Mouse (Mus musculus) hindbrain, embryonic 15.5 days (tissue): ENCODE results near the gene Rbms1. TPM values are rescaled to one million over a fixed set of nuclear protein-coding genes. Genes with fewer than 3 reads are reported as not detected.

ENCODE experiments used
- ATAC-seq: fragments of 200-750 bp; cut with Nextera tagmentation; 2 replicates; pipeline ENCODE4 v1.8.0; 2017; ENCODE audit warnings: low read depth, moderate number of reproducible peaks, moderate TSS enrichment; ENCODE audit not compliant: low FRiP score
- H3K27ac ChIP-seq: fragments of 300-500 bp; sonication (generic); replicated peaks from 2 replicates; pipeline ENCODE4 v1.5.1; 2015; ENCODE audit warnings: mild to moderate bottlenecking, inconsistent platforms
- H3K27me3 ChIP-seq: fragments of 300-500 bp; sonication (generic); 2 replicates; pipeline ENCODE4 v1.6.1; 2015; ENCODE audit warnings: control low read depth, inconsistent platforms
- H3K36me3 ChIP-seq: fragments of 300-500 bp; sonication (generic); 2 replicates; pipeline ENCODE4 v1.6.1; 2015; ENCODE audit warnings: control low read depth, inconsistent platforms
- H3K4me1 ChIP-seq: fragments of 300-500 bp; sonication (generic); replicated peaks from 2 replicates; pipeline ENCODE4 v1.6.1; 2015; ENCODE audit warnings: control low read depth, inconsistent platforms
- H3K4me2 ChIP-seq: fragments of 300-500 bp; sonication (generic); 2 replicates; pipeline ENCODE4 v1.6.1; 2015; ENCODE audit warnings: moderate library complexity, mild to moderate bottlenecking, inconsistent platforms
- H3K4me3 ChIP-seq: fragments of 300-500 bp; sonication (generic); 2 replicates; pipeline ENCODE4 v1.5.1; 2015; ENCODE audit warnings: mild to moderate bottlenecking, inconsistent platforms
- H3K9ac ChIP-seq: fragments of 300-500 bp; sonication (generic); 2 replicates; pipeline ENCODE4 v1.6.1; 2015; ENCODE audit warnings: inconsistent platforms
- H3K9me3 ChIP-seq: fragments of 300-500 bp; sonication (generic); 2 replicates; pipeline ENCODE4 v1.6.1; 2016; ENCODE audit warnings: control low read depth, inconsistent platforms
- WGBS: fragments of 180-500 bp; shearing (Covaris S2); methylation state at CpG from one replicate; pipeline ENCODE4 v1.1.7; 2015; 5-methylcytosine and 5-hydroxymethylcytosine counted together
- polyA plus RNA-seq: library from polyadenylated mRNA; unstranded; fragments of >200 nt; fragmentation: Nextera tagmentation; extraction: Ambion mirVana; gene quantifications from 2 replicates; pipeline ENCODE4 v1.2.1, GENCODE M21; 2015

The Rbms1 gene
- polyA plus RNA-seq, 1 experiment from 2014 or later: 77.7 TPM

DNA sequence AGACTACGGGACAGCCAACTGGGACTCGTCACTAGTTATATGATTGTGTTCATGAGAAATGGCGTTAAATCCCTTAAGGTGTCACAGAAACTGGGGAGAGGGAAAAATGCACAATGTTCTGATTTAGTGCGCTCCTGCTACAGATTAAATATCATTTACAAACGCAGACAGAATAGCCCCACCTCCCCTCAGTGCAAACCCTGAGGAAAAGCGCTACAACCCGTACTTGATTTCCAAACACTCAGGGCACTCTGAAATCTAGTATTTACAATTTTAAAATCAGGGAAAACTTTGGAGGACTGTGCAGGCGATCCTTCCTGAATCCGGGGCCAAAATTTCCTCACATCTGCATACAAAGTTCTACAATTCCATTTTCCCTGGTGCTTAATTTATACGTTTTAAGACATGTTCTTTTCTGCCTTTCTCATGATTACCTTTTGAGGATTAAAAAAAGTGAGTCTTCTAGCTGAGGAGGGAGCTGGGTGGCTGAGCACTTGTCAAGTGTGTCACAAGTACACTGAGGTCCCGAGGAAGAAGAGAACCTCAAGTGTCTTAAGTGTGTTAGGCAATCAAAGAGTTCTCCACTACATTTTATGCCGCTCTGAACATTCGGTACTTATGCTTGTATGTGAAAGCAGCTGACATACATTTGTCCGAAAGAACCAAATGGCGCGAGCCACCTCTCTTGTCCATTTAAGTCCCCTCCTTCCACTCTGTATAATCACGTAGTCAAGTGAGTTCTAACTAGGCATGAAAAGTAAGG lies 164.0 kb downstream of the Rbms1 start:
- ATAC-seq: no peak
- peaks cover 51% of the 10 kb centered on the region for H3K4me1 ChIP-seq
- WGBS: 82% methylated on average over 17 of the region's 17 CpGs
- no peaks in the 10 kb centered on the region for H3K27me3 ChIP-seq
- no peak overlapping the region for H3K9ac ChIP-seq
- H3K9me3 ChIP-seq: no peaks in the 10 kb centered on the region
- no peaks in the 10 kb centered on the region for H3K36me3 ChIP-seq
- no peak overlapping the region for H3K27ac ChIP-seq
- no peak overlapping the region for H3K4me2 ChIP-seq
- no peak overlapping the region for H3K4me3 ChIP-seq

DNA sequence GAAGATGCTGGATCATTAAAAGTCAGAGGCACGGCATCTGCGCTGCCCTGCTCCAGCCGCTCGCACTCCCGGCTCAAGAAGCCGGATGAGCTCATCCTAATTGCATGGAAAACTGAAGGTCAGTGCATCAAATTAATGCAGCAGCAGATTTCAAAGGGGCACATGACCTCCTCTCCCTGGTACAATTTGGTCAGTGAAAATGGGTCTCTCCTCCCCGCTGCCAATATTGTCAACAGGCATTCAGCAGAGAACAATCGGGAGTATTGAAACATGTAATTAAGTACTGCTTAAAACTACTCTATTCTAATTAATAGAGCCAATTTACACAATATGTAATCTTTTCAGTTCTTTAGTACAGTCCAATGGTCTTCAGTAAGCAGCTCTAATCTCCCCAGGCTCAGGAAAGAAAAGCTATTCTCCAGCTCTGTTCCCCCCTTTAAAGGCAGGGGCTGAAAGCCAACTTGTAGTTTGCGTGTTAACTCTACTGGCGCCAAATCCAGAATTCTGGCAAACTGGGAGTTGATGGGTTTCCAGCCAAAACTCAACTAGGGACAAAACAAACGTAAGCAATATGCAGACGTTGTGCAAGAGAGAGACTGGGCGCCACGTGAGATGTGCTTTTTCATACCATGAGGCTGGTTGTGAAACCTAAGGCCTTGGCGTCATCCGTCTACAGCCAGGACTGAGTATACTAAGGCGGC lies 165.9 kb downstream of the Rbms1 start:
- peak overlapping the region; percentile 54 for H3K27ac ChIP-seq
- ATAC-seq: peak; percentile 63; the same call in 1 of the 2 replicates
- H3K27me3 ChIP-seq: no peaks in the 10 kb centered on the region
- WGBS: 38% methylated on average over 17 of the region's 17 CpGs
- no peak overlapping the region for H3K9ac ChIP-seq
- no peaks in the 10 kb centered on the region for H3K36me3 ChIP-seq
- H3K4me3 ChIP-seq: no peak overlapping the region
- peaks cover 44% of the 10 kb centered on the region for H3K4me1 ChIP-seq
- no peaks in the 10 kb centered on the region for H3K9me3 ChIP-seq
- peak overlapping the region; percentile 12 for H3K4me2 ChIP-seq

DNA sequence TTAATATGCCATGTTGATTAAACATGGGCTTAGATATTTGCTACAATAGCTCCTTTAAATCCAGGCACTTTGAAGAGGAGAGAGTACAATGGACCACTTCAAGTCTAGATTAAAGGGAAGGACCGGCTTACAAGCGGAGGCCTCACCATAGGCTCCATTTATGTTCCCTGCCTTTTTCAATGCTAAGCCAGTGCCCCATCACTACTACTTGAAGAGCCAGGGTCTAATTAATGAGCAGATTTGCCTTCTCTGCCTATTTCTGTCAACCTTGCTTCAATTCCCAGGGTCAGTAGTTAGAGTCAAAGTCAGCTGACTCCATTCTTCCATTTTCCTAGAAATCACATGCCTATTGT lies 166.4 kb downstream of the Rbms1 start:
- H3K4me1 ChIP-seq: peaks cover 38% of the 10 kb centered on the region
- H3K27ac ChIP-seq: peak overlapping the region; percentile 54
- 0 out of 2 replicates have a peak, but pooled peaks cover 2% of the 10 kb centered on the region for H3K27me3 ChIP-seq
- H3K36me3 ChIP-seq: no peaks in the 10 kb centered on the region
- WGBS: 31% methylated on average over 2 of the region's 2 CpGs
- H3K4me3 ChIP-seq: no peak overlapping the region
- peak overlapping the region; percentile 12 for H3K4me2 ChIP-seq
- H3K9me3 ChIP-seq: no peaks in the 10 kb centered on the region
- peak; percentile 25; the same call in 1 of the 2 replicates for ATAC-seq
- H3K9ac ChIP-seq: no peak overlapping the region

DNA sequence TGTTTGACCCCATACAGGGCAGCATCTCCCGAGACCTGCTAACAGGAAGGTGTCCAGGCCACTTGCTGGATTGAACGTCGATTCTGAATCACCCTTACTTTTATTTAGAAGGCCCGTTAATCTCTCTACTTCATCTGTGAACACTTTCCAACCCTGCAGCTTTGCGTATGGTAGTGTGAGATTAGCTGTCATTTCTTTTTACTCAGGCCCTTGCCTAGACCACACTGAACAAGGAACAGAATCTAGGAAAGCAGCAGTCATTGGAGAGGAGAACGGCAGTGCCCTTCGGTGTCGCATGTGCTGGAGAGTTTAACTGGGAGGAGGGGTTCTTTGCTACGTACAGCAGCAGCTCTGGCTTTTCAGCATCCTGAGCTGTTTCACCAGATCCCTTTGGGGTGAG lies 167.1 kb downstream of the Rbms1 start:
- no peak for ATAC-seq
- WGBS: 74% methylated on average over 9 of the region's 9 CpGs
- Histone ChIP-seq H3K4me3 (no peak overlapping the region), H3K27me3 (0 out of 2 replicates have a peak, but pooled peaks cover 2% of the 10 kb centered on the region), H3K36me3 (no peaks in the 10 kb centered on the region), H3K9me3 (no peaks in the 10 kb centered on the region), H3K4me2 (no peak overlapping the region), H3K9ac (no peak overlapping the region), H3K27ac (no peak overlapping the region), H3K4me1 (peaks cover 33% of the 10 kb centered on the region)

DNA sequence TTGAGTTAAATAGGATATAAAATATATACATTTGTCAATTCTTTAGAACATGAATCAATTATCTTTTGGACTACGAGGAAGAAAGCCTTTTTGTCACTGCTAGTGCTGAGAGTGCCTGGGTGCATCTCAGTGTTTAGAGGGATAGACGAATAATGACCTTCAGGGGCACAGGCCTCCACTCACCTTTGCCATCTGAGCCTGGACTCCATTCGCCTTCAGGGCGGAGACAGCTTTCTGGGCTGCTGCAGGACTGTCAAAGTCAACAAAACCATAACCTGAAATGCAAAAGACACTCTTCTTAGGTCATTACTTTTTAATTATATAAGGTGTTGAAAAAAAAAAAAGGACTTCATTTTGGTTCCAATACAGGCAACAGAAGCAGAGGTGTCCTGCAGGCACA lies 170.5 kb downstream of the Rbms1 start:
- H3K4me1 ChIP-seq: peaks cover 30% of the 10 kb centered on the region
- no peak overlapping the region for H3K9ac ChIP-seq
- no peak overlapping the region for H3K4me3 ChIP-seq
- WGBS: 85% methylated on average over 4 of the region's 4 CpGs
- peaks cover 4% of the 10 kb centered on the region; the same call in 1 of the 2 replicates for H3K36me3 ChIP-seq
- H3K9me3 ChIP-seq: no peaks in the 10 kb centered on the region
- no peak for ATAC-seq
- H3K27me3 ChIP-seq: 0 out of 2 replicates have a peak, but pooled peaks cover 2% of the 10 kb centered on the region
- no peak overlapping the region for H3K4me2 ChIP-seq
- H3K27ac ChIP-seq: no peak overlapping the region

DNA sequence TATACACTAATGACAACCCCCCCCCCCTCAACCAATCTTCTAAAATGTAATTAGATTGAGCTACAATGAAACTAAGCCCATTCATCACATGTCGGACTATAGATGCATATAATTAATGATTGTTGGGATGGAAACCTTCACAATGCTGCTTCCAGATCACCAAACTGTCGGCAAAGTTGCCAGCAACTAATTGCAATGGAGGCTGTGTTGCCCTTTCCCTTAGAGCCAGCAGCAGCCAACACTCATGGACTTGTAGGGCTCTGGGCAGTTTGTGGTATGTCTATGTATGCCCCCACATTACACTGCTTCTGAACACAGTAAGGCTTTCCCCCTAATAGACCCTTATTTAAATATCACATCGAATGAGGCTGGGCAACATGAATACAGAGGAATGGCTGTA lies 173.9 kb downstream of the Rbms1 start:
- no peak overlapping the region for H3K4me2 ChIP-seq
- no peak overlapping the region for H3K27ac ChIP-seq
- H3K9ac ChIP-seq: no peak overlapping the region
- 0 out of 2 replicates have a peak, but pooled peaks cover 2% of the 10 kb centered on the region for H3K27me3 ChIP-seq
- no peak overlapping the region for H3K4me3 ChIP-seq
- WGBS: 38% methylated on average over 3 of the region's 3 CpGs
- peaks cover 4% of the 10 kb centered on the region; the same call in 1 of the 2 replicates for H3K36me3 ChIP-seq
- no peaks in the 10 kb centered on the region for H3K9me3 ChIP-seq
- no peak for ATAC-seq
- H3K4me1 ChIP-seq: peaks cover 17% of the 10 kb centered on the region

DNA sequence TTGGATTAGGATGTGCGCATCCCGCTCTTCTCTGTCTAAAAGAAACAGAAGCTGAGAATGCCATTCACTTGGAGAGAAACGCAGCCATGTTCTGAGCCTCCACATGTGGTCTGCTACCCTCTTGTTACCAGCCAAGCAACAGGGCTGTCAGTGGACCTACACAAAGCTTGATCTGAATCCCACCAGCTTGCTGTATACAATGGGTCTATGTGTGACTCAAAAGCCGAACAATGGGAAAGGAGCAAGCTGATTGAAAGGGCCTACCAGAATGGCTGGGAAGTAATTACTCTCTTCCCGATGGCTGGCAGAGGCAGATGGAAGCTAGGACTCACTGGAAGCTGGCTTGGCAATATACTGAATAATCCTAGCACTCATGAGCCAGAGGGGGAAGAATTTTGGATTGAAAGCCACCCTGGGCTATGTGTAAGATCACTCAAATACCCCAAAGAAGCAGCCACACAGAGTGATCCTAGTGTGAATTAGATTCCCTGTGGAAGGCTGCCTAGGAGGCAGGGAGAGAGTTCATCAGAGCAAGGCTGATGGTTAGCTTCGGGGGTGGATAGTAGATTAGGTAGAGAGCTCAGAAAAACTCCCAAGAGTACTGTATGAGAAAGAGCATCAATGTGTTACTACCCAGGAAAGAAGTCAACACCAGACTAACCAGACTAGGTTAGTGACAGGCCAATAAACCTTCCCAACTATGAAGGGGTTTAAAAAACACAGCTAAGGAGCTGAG lies 174.7 kb downstream of the Rbms1 start:
- Histone ChIP-seq H3K27ac (peak overlapping the region; percentile 16; the same call in 1 of the 2 replicates), H3K27me3 (0 out of 2 replicates have a peak, but pooled peaks cover 2% of the 10 kb centered on the region), H3K36me3 (peaks cover 4% of the 10 kb centered on the region; the same call in 1 of the 2 replicates), H3K4me3 (no peak overlapping the region), H3K9me3 (no peaks in the 10 kb centered on the region), H3K9ac (no peak overlapping the region), H3K4me2 (no peak overlapping the region), H3K4me1 (peaks cover 17% of the 10 kb centered on the region)
- WGBS: 27% methylated on average over 6 of the region's 6 CpGs
- peak; percentile 86 for ATAC-seq

DNA sequence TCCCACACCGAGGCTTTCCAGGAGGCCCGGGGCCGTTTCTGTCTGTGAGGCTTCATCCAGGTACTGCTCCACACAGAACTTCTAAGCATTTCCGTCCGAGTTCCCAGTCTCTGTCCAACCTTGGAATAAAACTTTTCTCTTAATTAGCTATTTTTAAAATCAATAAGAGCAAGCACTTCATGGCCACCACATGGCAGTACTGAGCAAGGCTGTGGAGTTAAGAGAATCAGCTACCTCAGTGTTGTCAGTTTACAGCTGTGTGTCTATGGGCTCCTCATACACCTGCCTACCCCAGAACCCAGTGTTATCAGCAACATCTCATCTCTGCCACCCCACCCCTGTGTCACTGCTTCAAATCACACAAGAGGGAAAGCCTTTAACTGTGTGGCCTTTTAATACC lies 175.9 kb downstream of the Rbms1 start:
- Histone ChIP-seq H3K4me1 (peaks cover 17% of the 10 kb centered on the region), H3K27me3 (0 out of 2 replicates have a peak, but pooled peaks cover 2% of the 10 kb centered on the region), H3K36me3 (peaks cover 4% of the 10 kb centered on the region; the same call in 1 of the 2 replicates), H3K27ac (no peak overlapping the region), H3K9ac (no peak overlapping the region), H3K9me3 (no peaks in the 10 kb centered on the region), H3K4me2 (no peak overlapping the region), H3K4me3 (no peak overlapping the region)
- no peak for ATAC-seq
- 93% methylated on average over 5 of the region's 5 CpGs for WGBS

DNA sequence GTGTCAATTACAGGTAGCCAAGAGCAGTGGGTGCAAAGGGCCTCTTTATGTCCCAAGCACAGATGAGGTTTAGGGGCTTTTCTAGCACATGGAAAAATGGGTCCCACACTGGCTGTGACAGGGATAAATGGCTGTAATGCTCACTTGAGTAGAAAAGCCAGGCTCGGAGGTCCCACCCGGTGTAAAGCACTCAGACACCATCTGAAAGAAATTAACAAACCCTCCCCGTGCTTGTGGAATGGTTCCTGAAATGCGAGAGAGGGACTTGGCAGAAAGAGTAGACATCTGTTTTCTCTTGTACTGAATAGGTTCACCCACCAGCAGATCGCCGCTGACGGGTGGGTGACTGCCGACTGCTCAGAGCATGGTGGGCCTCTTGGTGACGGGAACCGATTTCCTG lies 176.7 kb downstream of the Rbms1 start:
- peak; percentile 65 for ATAC-seq
- H3K27ac ChIP-seq: no peak overlapping the region
- 39% methylated on average over 10 of the region's 10 CpGs for WGBS

DNA sequence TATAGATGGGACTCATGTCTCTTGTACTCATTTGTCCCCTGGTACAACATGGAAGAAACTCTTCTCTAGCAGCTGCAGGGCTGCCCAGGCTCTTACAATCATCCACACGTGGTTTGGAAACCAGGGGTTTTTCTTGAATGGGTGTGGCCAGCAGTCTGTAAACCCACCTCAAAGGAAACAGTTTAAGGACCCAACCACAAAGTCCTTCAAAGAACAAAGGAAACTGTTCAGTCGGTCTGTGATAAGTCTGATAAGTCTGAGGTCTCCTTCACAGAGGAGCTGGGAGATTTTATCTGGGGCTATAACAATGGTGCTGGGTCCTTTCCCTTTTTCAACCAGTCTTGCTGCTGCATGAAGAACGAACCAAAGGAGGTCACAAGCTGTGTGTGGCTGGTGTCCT lies 188.5 kb downstream of the Rbms1 start:
- Histone ChIP-seq H3K9me3 (no peaks in the 10 kb centered on the region), H3K36me3 (peaks cover 35% of the 10 kb centered on the region), H3K4me3 (no peak overlapping the region), H3K4me1 (peaks cover 7% of the 10 kb centered on the region; the same call in 1 of the 2 replicates), H3K27me3 (no peaks in the 10 kb centered on the region), H3K27ac (no peak overlapping the region), H3K4me2 (no peak overlapping the region), H3K9ac (no peak overlapping the region)
- WGBS: 48% methylated on average over 3 of the region's 3 CpGs
- ATAC-seq: no peak

More for the DNA sequence above, 176.7 kb downstream of the Rbms1 start:
- H3K9ac ChIP-seq: no peak overlapping the region
- H3K4me3 ChIP-seq: no peak overlapping the region
- H3K27me3 ChIP-seq: no peaks in the 10 kb centered on the region
- H3K36me3 ChIP-seq: peaks cover 4% of the 10 kb centered on the region; the same call in 1 of the 2 replicates
- no peaks in the 10 kb centered on the region for H3K9me3 ChIP-seq
- H3K4me1 ChIP-seq: peaks cover 17% of the 10 kb centered on the region
- no peak overlapping the region for H3K4me2 ChIP-seq

DNA sequence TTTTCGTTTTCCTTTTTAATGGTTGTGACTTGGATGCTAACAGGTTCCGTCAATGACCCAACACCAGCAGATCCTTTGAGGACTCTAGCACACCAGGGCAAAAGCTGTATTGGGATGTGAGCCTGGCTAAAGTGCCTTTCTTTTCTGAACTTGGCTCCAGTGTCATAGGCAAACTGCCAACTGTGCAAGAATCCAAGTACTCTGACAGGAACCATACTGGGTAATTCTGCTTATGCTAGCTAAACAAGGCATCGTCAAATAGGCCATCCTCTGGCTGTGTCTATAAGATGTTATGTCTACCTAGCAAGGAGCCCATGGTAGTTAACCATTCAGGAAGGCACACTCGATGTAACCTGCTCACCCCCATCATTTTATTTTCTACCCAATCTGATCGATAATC lies 189.4 kb downstream of the Rbms1 start:
- 76% methylated on average over 5 of the region's 5 CpGs for WGBS
- Histone ChIP-seq H3K4me1 (peaks cover 7% of the 10 kb centered on the region; the same call in 1 of the 2 replicates), H3K27ac (no peak overlapping the region), H3K9ac (no peak overlapping the region), H3K4me3 (no peak overlapping the region), H3K4me2 (no peak overlapping the region), H3K36me3 (peaks cover 34% of the 10 kb centered on the region), H3K9me3 (no peaks in the 10 kb centered on the region), H3K27me3 (no peaks in the 10 kb centered on the region)
- ATAC-seq: peak; percentile 43; the same call in 1 of the 2 replicates
